Mouse (Mus musculus): Measurements from ENCODE around the gene Lhfp. TPM values are rescaled to one million over a fixed set of nuclear protein-coding genes. Genes with fewer than 3 reads are reported as not detected.

Lhfp gene
- total and polyA plus RNA-seq, 2 experiments from 2014 or later = 49.3 to 59.7 TPM

- WGBS = 79% methylated on average over 2 of the region's 2 CpGs
- H3K36me3 ChIP-seq (ENCODE audit: insufficient read depth, low read length) = no peaks in the 10 kb centered on the region
- no peak overlapping the region for H3K4me3 ChIP-seq (ENCODE audit: low read depth, low read length)
- H3K4me1 ChIP-seq (ENCODE audit: insufficient read depth, low read length) = 0 out of 2 replicates have a peak, but pooled peaks cover 5% of the 10 kb centered on the region
- no peaks in the 10 kb centered on the region for H3K27me3 ChIP-seq (ENCODE audit: insufficient read depth, low read length)
- H3K27ac ChIP-seq (ENCODE audit: low read depth, low read length) = no peak overlapping the region
- ATAC-seq (ENCODE audit: low FRiP score) (no peak), DNase-seq (ENCODE audit: low spot score) (no peak)
- no peak overlapping the region for H3K9ac ChIP-seq (replicated peaks; ENCODE audit: low read length, poor library complexity, severe bottlenecking)
- no peak overlapping the region for H3K4me2 ChIP-seq (ENCODE audit: low read depth, low read length, poor library complexity, severe bottlenecking)
- no peaks in the 10 kb centered on the region for H3K9me3 ChIP-seq (ENCODE audit: low read length)
- no peak for TF ChIP-seq CTCF (IDR thresholded peaks at IDR 0.05)
Measured at GRCm38 (mm10) chr3:53089921-53090320, 48.6 kb downstream of the Lhfp start.

- whole genome bisulfite sequencing = 89% methylated on average over 3 of the region's 3 CpGs
- DNase-seq (ENCODE audit: low spot score) = no peak
Measured at GRCm38 (mm10) chr3:53100210-53100609, 58.9 kb downstream of the Lhfp start.

GRCm38 (mm10) chr3:53100803-53101202, 59.5 kb downstream of the Lhfp start:
- Histone ChIP-seq H3K27me3 (ENCODE audit: insufficient read depth, low read length) (no peaks in the 10 kb centered on the region), H3K4me2 (ENCODE audit: low read depth, low read length, poor library complexity, severe bottlenecking) (no peak overlapping the region), H3K9ac (replicated peaks; ENCODE audit: low read length, poor library complexity, severe bottlenecking) (no peak overlapping the region), H3K27ac (ENCODE audit: low read depth, low read length) (no peak overlapping the region), H3K36me3 (ENCODE audit: insufficient read depth, low read length) (no peaks in the 10 kb centered on the region), H3K4me1 (ENCODE audit: insufficient read depth, low read length) (peaks cover 10% of the 10 kb centered on the region; the same call in 1 of the 2 replicates), H3K4me3 (ENCODE audit: low read depth, low read length) (no peak overlapping the region), H3K9me3 (ENCODE audit: low read length) (no peaks in the 10 kb centered on the region)
- DNase-seq (ENCODE audit: low spot score) (no peak), ATAC-seq (ENCODE audit: low FRiP score) (no peak)
- TF ChIP-seq CTCF (IDR thresholded peaks at IDR 0.05) = no peak
- WGBS = 51% methylated on average over 6 of the region's 6 CpGs

More at GRCm38 (mm10) chr3:53100210-53100609, 58.9 kb downstream of the Lhfp start:
- H3K9me3 ChIP-seq (ENCODE audit: low read length) = no peaks in the 10 kb centered on the region
- no peak overlapping the region for H3K27ac ChIP-seq (ENCODE audit: low read depth, low read length)
- no peak overlapping the region for H3K4me2 ChIP-seq (ENCODE audit: low read depth, low read length, poor library complexity, severe bottlenecking)
- H3K9ac ChIP-seq (replicated peaks; ENCODE audit: low read length, poor library complexity, severe bottlenecking) = no peak overlapping the region
- no peaks in the 10 kb centered on the region for H3K36me3 ChIP-seq (ENCODE audit: insufficient read depth, low read length)
- no peak overlapping the region for H3K4me3 ChIP-seq (ENCODE audit: low read depth, low read length)
- peaks cover 10% of the 10 kb centered on the region; the same call in 1 of the 2 replicates for H3K4me1 ChIP-seq (ENCODE audit: insufficient read depth, low read length)
- no peaks in the 10 kb centered on the region for H3K27me3 ChIP-seq (ENCODE audit: insufficient read depth, low read length)
- no peak for ATAC-seq (ENCODE audit: low FRiP score)
- TF ChIP-seq CTCF (IDR thresholded peaks at IDR 0.05) = no peak

- no peaks in the 10 kb centered on the region for H3K9me3 ChIP-seq (ENCODE audit: low read length)
- H3K9ac ChIP-seq (replicated peaks; ENCODE audit: low read length, poor library complexity, severe bottlenecking) = no peak overlapping the region
- DNase-seq (ENCODE audit: low spot score) (no peak), ATAC-seq (ENCODE audit: low FRiP score) (no peak)
- no peaks in the 10 kb centered on the region for H3K36me3 ChIP-seq (ENCODE audit: insufficient read depth, low read length)
- H3K4me3 ChIP-seq (ENCODE audit: low read depth, low read length) = no peak overlapping the region
- no peaks in the 10 kb centered on the region for H3K27me3 ChIP-seq (ENCODE audit: insufficient read depth, low read length)
- 54% methylated on average over 6 of the region's 6 CpGs for WGBS
- no peak for TF ChIP-seq CTCF (IDR thresholded peaks at IDR 0.05)
- H3K4me2 ChIP-seq (ENCODE audit: low read depth, low read length, poor library complexity, severe bottlenecking) = no peak overlapping the region
- peaks cover 10% of the 10 kb centered on the region; the same call in 1 of the 2 replicates for H3K4me1 ChIP-seq (ENCODE audit: insufficient read depth, low read length)
- H3K27ac ChIP-seq (ENCODE audit: low read depth, low read length) = no peak overlapping the region
Measured at GRCm38 (mm10) chr3:53101711-53102110, 60.4 kb downstream of the Lhfp start.

GRCm38 (mm10) chr3:53102131-53102756, 60.9 kb downstream of the Lhfp start:
- no peaks in the 10 kb centered on the region for H3K27me3 ChIP-seq (ENCODE audit: insufficient read depth, low read length)
- TF ChIP-seq CTCF (IDR thresholded peaks at IDR 0.05) = no peak
- no peak overlapping the region for H3K9ac ChIP-seq (replicated peaks; ENCODE audit: low read length, poor library complexity, severe bottlenecking)
- no peak overlapping the region for H3K27ac ChIP-seq (ENCODE audit: low read depth, low read length)
- DNase-seq (ENCODE audit: low spot score) (no peak), ATAC-seq (ENCODE audit: low FRiP score) (no peak)
- H3K9me3 ChIP-seq (ENCODE audit: low read length) = no peaks in the 10 kb centered on the region
- no peaks in the 10 kb centered on the region for H3K36me3 ChIP-seq (ENCODE audit: insufficient read depth, low read length)
- H3K4me1 ChIP-seq (ENCODE audit: insufficient read depth, low read length) = peaks cover 10% of the 10 kb centered on the region; the same call in 1 of the 2 replicates
- H3K4me2 ChIP-seq (ENCODE audit: low read depth, low read length, poor library complexity, severe bottlenecking) = no peak overlapping the region
- no peak overlapping the region for H3K4me3 ChIP-seq (ENCODE audit: low read depth, low read length)
- 27% methylated on average over 5 of the region's 5 CpGs for WGBS

- H3K9ac ChIP-seq (replicated peaks; ENCODE audit: low read length, poor library complexity, severe bottlenecking) = no peak overlapping the region
- ATAC-seq (ENCODE audit: low FRiP score) (no peak), DNase-seq (ENCODE audit: low spot score) (no peak)
- H3K9me3 ChIP-seq (ENCODE audit: low read length) = no peaks in the 10 kb centered on the region
- 27% methylated on average over 12 of the region's 12 CpGs for WGBS
- no peak overlapping the region for H3K4me3 ChIP-seq (ENCODE audit: low read depth, low read length)
- peaks cover 10% of the 10 kb centered on the region; the same call in 1 of the 2 replicates for H3K4me1 ChIP-seq (ENCODE audit: insufficient read depth, low read length)
- H3K36me3 ChIP-seq (ENCODE audit: insufficient read depth, low read length) = no peaks in the 10 kb centered on the region
- no peak overlapping the region for H3K4me2 ChIP-seq (ENCODE audit: low read depth, low read length, poor library complexity, severe bottlenecking)
- H3K27ac ChIP-seq (ENCODE audit: low read depth, low read length) = no peak overlapping the region
- no peak for TF ChIP-seq CTCF (IDR thresholded peaks at IDR 0.05)
- H3K27me3 ChIP-seq (ENCODE audit: insufficient read depth, low read length) = no peaks in the 10 kb centered on the region
Measured at GRCm38 (mm10) chr3:53102757-53103153, 61.4 kb downstream of the Lhfp start.

Measured in midbrain, postnatal 0 days (tissue).